Mouse (Mus musculus) G1E (cell line): ENCODE results near the gene Gck.

Source experiments
- CTCF ChIP-seq: IDR thresholded peaks from 2 replicates; pipeline ENCODE4 v1.5.1; 2012; ENCODE audit warnings: low read depth, low read length, inconsistent platforms, mixed read lengths
- GATA2 ChIP-seq: IDR thresholded peaks from 2 replicates; pipeline ENCODE4 v1.6.1; 2012; ENCODE audit warnings: low read depth, low read length, inconsistent platforms, borderline replicate concordance

DNA sequence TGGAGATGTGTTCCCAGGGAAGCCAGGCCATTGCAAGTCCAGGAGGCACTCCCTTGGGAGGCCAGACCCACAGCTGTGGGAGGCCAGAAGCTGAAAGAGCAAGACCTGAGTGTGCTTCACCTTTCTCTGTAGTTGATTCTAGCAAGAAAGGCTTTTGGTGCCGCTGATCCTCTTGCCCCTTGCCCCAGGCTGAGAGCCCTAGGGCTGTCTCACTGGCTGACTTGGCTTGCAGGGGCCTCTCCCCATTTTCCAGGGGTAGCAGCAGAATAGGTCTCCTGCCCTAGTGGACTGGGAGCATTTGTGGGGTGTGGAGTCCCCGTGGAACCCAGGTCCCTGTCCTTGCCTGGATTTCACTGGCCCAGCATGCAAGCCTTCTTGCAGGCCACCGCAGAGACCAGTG is 48.6 kb downstream of the Gck start:
- TF ChIP-seq GATA2 = no peak
- no peak for TF ChIP-seq CTCF
